Mouse (Mus musculus) liver, adult 2 months (tissue): ENCODE results near the gene Plxna3. TPM values are rescaled to one million over a fixed set of nuclear protein-coding genes. Genes with fewer than 3 reads are reported as not detected.

Experiments
- DNase-seq: peaks from one replicate; pipeline ENCODE4 v3.0.0-alpha.2; 2011; ENCODE audit warnings: low read depth, low spot score; ENCODE audit errors: extremely low read depth
- H3K27ac ChIP-seq: fragments of 200-500 bp; replicated peaks from 2 replicates; pipeline ENCODE4 v1.5.1; 2012; ENCODE audit warnings: low read depth, mild to moderate bottlenecking, control low read depth, inconsistent platforms, low read length; ENCODE audit not compliant: insufficient read depth
- H3K27me3 ChIP-seq: fragments of 200-500 bp; 2 replicates; pipeline ENCODE4 v1.6.1; 2012; ENCODE audit warnings: mild to moderate bottlenecking, moderate library complexity, low read length, inconsistent platforms; ENCODE audit not compliant: control insufficient read depth, insufficient read depth
- H3K36me3 ChIP-seq: fragments of 200-500 bp; 2 replicates; pipeline ENCODE4 v1.6.1; 2012; ENCODE audit warnings: low read length, inconsistent platforms; ENCODE audit not compliant: control insufficient read depth, insufficient read depth
- H3K4me1 ChIP-seq: fragments of 200-500 bp; 2 replicates; pipeline ENCODE4 v1.6.1; 2011; ENCODE audit warnings: low read length; ENCODE audit not compliant: control insufficient read depth, insufficient read depth
- H3K4me3 ChIP-seq: fragments of 200-500 bp; 2 replicates; pipeline ENCODE4 v1.5.1; 2011; ENCODE audit warnings: low read depth, mild to moderate bottlenecking, control low read depth, low read length, moderate library complexity; ENCODE audit not compliant: insufficient read depth
- H3K79me2 ChIP-seq: fragments of 200-500 bp; 2 replicates; pipeline ENCODE4 v1.6.1; 2012; ENCODE audit warnings: inconsistent platforms, mild to moderate bottlenecking, low read length, moderate library complexity; ENCODE audit not compliant: control insufficient read depth, insufficient read depth
- H3K9ac ChIP-seq: fragments of 200-500 bp; 2 replicates; pipeline ENCODE4 v1.6.1; 2012; ENCODE audit warnings: low read depth, mild to moderate bottlenecking, control low read depth, inconsistent platforms, low read length
- CTCF ChIP-seq: fragments of 200-500 bp; IDR thresholded peaks from 2 replicates; pipeline ENCODE4 v1.5.1; 2011; ENCODE audit warnings: low read depth, low read length, control low read depth
- POLR2A ChIP-seq: fragments of 200-500 bp; IDR thresholded peaks from 2 replicates; pipeline ENCODE4 v1.6.1; 2011; ENCODE audit warnings: low read length, control low read depth; ENCODE audit not compliant: insufficient read depth; ENCODE audit errors: extremely low read depth
- WGBS: fragments of 180-500 bp; shearing (Covaris S2); methylation state at CpG from one replicate; pipeline ENCODE4 v1.1.7; 2018; 5-methylcytosine and 5-hydroxymethylcytosine counted together
- polyA plus RNA-seq: library from polyadenylated mRNA; depleted of rRNA; stranded (reverse); fragments of >200 nt; gene quantifications from 2 replicates; pipeline ENCODE4 v1.2.3, GENCODE M21; 2012
- total RNA-seq: library from RNA; depleted of rRNA; stranded (reverse); fragments of >200 nt; gene quantifications from 2 replicates; pipeline ENCODE4 v1.2.3, GENCODE M21; 2014

Plxna3 gene
- total and polyA plus RNA-seq, 2 experiments: 0.46 to 1.8 TPM

DNA sequence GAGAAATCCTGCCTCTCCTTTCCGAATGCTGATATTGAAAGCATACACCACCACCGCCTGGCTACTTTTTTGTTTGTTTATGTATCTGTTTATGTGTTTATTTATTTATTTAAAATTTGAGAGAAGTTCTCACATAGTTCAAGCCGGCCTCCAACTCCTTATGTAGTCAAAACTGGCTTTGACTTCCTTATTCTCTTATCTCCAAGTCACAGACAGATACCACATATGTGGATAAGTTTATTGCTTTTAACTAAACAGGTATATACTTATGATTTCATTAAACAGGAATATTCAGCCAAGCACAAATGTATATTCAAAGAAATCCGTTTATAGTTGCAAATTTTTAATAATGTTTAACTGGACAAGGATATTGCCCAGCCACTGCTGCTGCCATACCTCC lies 35.4 kb upstream of the Plxna3 start:
- H3K9ac ChIP-seq: no peak overlapping the region
- H3K36me3 ChIP-seq: peaks cover 4% of the 10 kb centered on the region; the same call in 1 of the 2 replicates
- no peak for DNase-seq
- no peaks in the 10 kb centered on the region for H3K27me3 ChIP-seq
- no peak for TF ChIP-seq POLR2A
- no peak for TF ChIP-seq CTCF
- H3K4me3 ChIP-seq: no peak overlapping the region
- WGBS: 87% methylated on average over 4 of the region's 4 CpGs
- peaks cover 4% of the 10 kb centered on the region; the same call in 1 of the 2 replicates for H3K79me2 ChIP-seq
- H3K4me1 ChIP-seq: peaks cover 3% of the 10 kb centered on the region; the same call in 1 of the 2 replicates
- no peak overlapping the region for H3K27ac ChIP-seq

- Histone ChIP-seq H3K4me1 (peaks cover 3% of the 10 kb centered on the region; the same call in 1 of the 2 replicates), H3K27me3 (no peaks in the 10 kb centered on the region), H3K27ac (peak within 1 kb of the TSS; percentile 57), H3K4me3 (peak within 1 kb of the TSS; percentile 85), H3K9ac (peak within 1 kb of the TSS; percentile 93), H3K79me2 (peaks cover 4% of the 10 kb centered on the region; the same call in 1 of the 2 replicates), H3K36me3 (peaks cover 12% of the 10 kb centered on the region)
- under 1% methylated on average over 37 of the region's 37 CpGs for WGBS
- TF ChIP-seq CTCF (0 out of 2 replicates have a peak, but pooled peaks have one; percentile 0), POLR2A (peak; percentile 68)
- peak; percentile 87 for DNase-seq
Observed at GRCm38 (mm10) chrX:74296538-74297448, 32.1 kb upstream of the Plxna3 start, which contains the start of gene Atp6ap1. Gene Atp6ap1 (plus strand): TSS chrX:74297097.

- Histone ChIP-seq H3K4me1 (peaks cover 3% of the 10 kb centered on the region; the same call in 1 of the 2 replicates), H3K4me3 (no peak overlapping the region), H3K27ac (no peak overlapping the region), H3K79me2 (peaks cover 4% of the 10 kb centered on the region; the same call in 1 of the 2 replicates), H3K27me3 (no peaks in the 10 kb centered on the region), H3K9ac (no peak overlapping the region), H3K36me3 (peaks cover 22% of the 10 kb centered on the region)
- TF ChIP-seq CTCF (no peak), POLR2A (no peak)
- 100% methylated on average over 1 of the region's 1 CpGs for WGBS
- DNase-seq: no peak
Observed at GRCm38 (mm10) chrX:74298348-74298747, 30.5 kb upstream of the Plxna3 start.

DNA sequence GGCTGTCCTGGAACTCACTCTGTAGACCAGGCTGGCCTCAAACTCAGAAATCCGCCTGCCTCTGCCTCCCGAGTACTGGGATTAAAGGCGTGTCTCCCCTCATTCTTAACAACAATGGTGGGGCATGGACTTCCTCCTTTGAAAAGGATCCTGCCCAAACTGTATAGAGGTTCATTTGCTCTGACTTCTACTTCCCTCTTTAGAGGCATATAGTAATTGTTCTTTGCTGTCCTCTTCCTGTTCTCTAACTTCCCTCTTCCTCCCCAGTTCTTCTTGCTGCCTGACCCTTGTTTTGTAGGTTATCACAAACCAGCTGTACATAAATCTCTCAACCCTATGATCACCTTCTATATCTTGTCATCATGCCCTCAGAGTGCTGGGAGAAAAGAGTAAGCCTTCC lies 29.1 kb upstream of the Plxna3 start:
- H3K36me3 ChIP-seq: peaks cover 25% of the 10 kb centered on the region
- no peak for TF ChIP-seq POLR2A
- TF ChIP-seq CTCF: no peak
- peaks cover 4% of the 10 kb centered on the region; the same call in 1 of the 2 replicates for H3K79me2 ChIP-seq
- H3K27me3 ChIP-seq: no peaks in the 10 kb centered on the region
- H3K27ac ChIP-seq: no peak overlapping the region
- no peak overlapping the region for H3K9ac ChIP-seq
- 77% methylated on average over 3 of the region's 3 CpGs for WGBS
- H3K4me3 ChIP-seq: no peak overlapping the region
- peaks cover 3% of the 10 kb centered on the region; the same call in 1 of the 2 replicates for H3K4me1 ChIP-seq
- DNase-seq: no peak

DNA sequence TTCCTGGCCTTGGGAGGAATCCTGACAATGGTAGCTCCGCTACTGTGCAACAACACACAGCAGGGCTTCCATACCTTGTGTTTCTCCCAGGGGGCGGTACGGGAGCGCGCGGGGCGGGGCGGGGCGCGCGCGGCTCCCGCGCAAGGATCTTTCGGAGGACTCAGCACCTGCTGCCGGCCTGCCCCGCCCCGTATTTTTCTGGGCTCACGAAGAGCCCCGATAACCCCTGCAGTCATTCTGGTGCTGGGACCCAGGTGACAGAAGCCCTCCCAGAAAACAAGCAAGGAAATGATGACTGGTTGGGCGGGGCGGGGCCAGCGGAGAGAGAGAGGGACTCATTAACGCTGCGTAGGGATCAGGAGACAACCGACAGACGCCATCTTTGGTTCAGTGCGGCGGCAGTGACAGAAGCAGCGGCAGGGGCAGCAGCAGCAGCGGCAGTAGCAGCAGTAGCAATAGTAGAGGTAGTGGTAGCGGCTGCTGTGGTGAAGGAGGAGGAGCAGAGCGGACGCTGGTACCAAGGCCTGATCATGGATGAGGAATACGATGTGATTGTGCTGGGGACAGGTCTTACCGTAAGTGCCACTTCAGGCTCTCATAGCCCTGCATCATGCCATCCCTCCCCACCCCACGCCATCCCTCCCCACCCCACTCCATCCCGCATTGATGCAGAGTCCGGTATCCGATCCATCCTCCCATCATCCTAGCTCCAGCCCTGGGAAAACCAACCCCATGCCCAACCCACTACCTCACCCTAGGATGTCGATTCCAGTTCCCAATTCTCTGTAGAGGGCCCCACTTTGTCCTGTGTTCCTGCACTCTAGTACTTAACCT lies 23.8 kb upstream of the Plxna3 start, which contains the start of gene Gdi1:
Gene Gdi1 (plus strand): TSS at position 132 of the 834 bp plus-strand sequence.
- Histone ChIP-seq H3K4me1 (no peaks in the 10 kb centered on the region; the same call in 1 of the 2 replicates), H3K79me2 (peaks cover 5% of the 10 kb centered on the region; the same call in 1 of the 2 replicates), H3K27ac (peak within 1 kb of the TSS; percentile 92), H3K27me3 (no peaks in the 10 kb centered on the region), H3K36me3 (peaks cover 47% of the 10 kb centered on the region), H3K4me3 (peak within 1 kb of the TSS; percentile 74), H3K9ac (peak within 1 kb of the TSS; percentile 96)
- peak; percentile 55 for DNase-seq
- peak; percentile 61; the same call in 1 of the 2 replicates for TF ChIP-seq POLR2A
- TF ChIP-seq CTCF: peak; percentile 12; the same call in 1 of the 2 replicates
- under 1% methylated on average over 40 of the region's 41 CpGs for WGBS
